Mouse (Mus musculus): Measurements from ENCODE around the gene Nptxr. TPM values are rescaled to one million over a fixed set of nuclear protein-coding genes. Genes with fewer than 3 reads are reported as not detected.

The Nptxr gene
- polyA plus RNA-seq, 1 experiment from 2014 or later = 2.2 TPM

GRCm38 (mm10) chr15:79741173-79741858 lies 63.2 kb downstream of the Nptxr start:
- no peaks in the 10 kb centered on the region for H3K27me3 ChIP-seq (replicated peaks; ENCODE audit: control insufficient read depth, insufficient read depth, low read length)
- no peaks in the 10 kb centered on the region for H3K9me3 ChIP-seq (ENCODE audit: control insufficient read depth, low read length)
- ATAC-seq (replicated peaks; ENCODE audit: low FRiP score, low TSS enrichment, low read depth) = no peak
- H3K9ac ChIP-seq (ENCODE audit: low read length) = peak overlapping the region; percentile 79
- DNase-seq (ENCODE audit: low spot score) = peak; percentile 54
- H3K4me1 ChIP-seq (replicated peaks; ENCODE audit: control insufficient read depth, insufficient read depth, low read length) = peaks cover 13% of the 10 kb centered on the region
- 11% methylated on average over 14 of the region's 14 CpGs for WGBS
- peaks cover 31% of the 10 kb centered on the region for H3K36me3 ChIP-seq (ENCODE audit: control insufficient read depth, insufficient read depth, low read length)
- H3K27ac ChIP-seq (ENCODE audit: low read depth) = no peak overlapping the region
- peak overlapping the region; percentile 95 for H3K4me3 ChIP-seq (ENCODE audit: low read depth, low read length)
- peak overlapping the region; percentile 76 for H3K4me2 ChIP-seq (ENCODE audit: low read length)

- Histone ChIP-seq H3K36me3 (ENCODE audit: control insufficient read depth, insufficient read depth, low read length) (peaks cover 35% of the 10 kb centered on the region), H3K4me2 (ENCODE audit: low read length) (peak overlapping the region; percentile 76), H3K27me3 (replicated peaks; ENCODE audit: control insufficient read depth, insufficient read depth, low read length) (no peaks in the 10 kb centered on the region), H3K27ac (ENCODE audit: low read depth) (no peak overlapping the region), H3K4me1 (replicated peaks; ENCODE audit: control insufficient read depth, insufficient read depth, low read length) (peaks cover 13% of the 10 kb centered on the region), H3K9ac (ENCODE audit: low read length) (no peak overlapping the region), H3K9me3 (ENCODE audit: control insufficient read depth, low read length) (no peaks in the 10 kb centered on the region), H3K4me3 (ENCODE audit: low read depth, low read length) (peak overlapping the region; percentile 95)
- no peak for DNase-seq (ENCODE audit: low spot score)
- no peak for ATAC-seq (replicated peaks; ENCODE audit: low FRiP score, low TSS enrichment, low read depth)
- WGBS = 70% methylated on average over 3 of the region's 3 CpGs
Observed at GRCm38 (mm10) chr15:79740739-79741138, 63.8 kb downstream of the Nptxr start.

Other genes starting within 250 kb of the Nptxr start
- 2.0 and 2.6 TPM in 2 replicates for gene Dmc1, start 199.7 kb downstream of the Nptxr start, polyA plus RNA-seq (2014; fragmentation: Nextera tagmentation; extraction: Ambion mirVana)
- 1.3 and 1.9 TPM in 2 replicates for gene Fam227a, start 145.8 kb downstream of the Nptxr start, polyA plus RNA-seq (2014; fragmentation: Nextera tagmentation; extraction: Ambion mirVana)
- gene Cby1, start 145.6 kb downstream of the Nptxr start, polyA plus RNA-seq (2014; fragmentation: Nextera tagmentation; extraction: Ambion mirVana) = 36.0 and 39.3 TPM in 2 replicates
- gene Tomm22, start 133.9 kb downstream of the Nptxr start, polyA plus RNA-seq (2014; fragmentation: Nextera tagmentation; extraction: Ambion mirVana) = 244 and 272 TPM in 2 replicates
- 13.8 and 16.1 TPM in 2 replicates for gene Josd1, start 116.8 kb downstream of the Nptxr start, polyA plus RNA-seq (2014; fragmentation: Nextera tagmentation; extraction: Ambion mirVana)
- 33.1 and 35.1 TPM in 2 replicates for gene Gtpbp1, start 113.9 kb downstream of the Nptxr start, polyA plus RNA-seq (2014; fragmentation: Nextera tagmentation; extraction: Ambion mirVana)
- gene Sun2, start 62.2 kb downstream of the Nptxr start, polyA plus RNA-seq (2014; fragmentation: Nextera tagmentation; extraction: Ambion mirVana) = 4.6 and 5.4 TPM in 2 replicates
- 47.5 and 52.0 TPM in 2 replicates for gene Dnal4, start 26.9 kb downstream of the Nptxr start, polyA plus RNA-seq (2014; fragmentation: Nextera tagmentation; extraction: Ambion mirVana)
- gene Npcd, start 29.5 kb upstream of the Nptxr start, polyA plus RNA-seq (2014; fragmentation: Nextera tagmentation; extraction: Ambion mirVana) = not detected in 2 replicates
- 30.7 and 31.6 TPM in 2 replicates for gene Cbx6, start 29.9 kb upstream of the Nptxr start, polyA plus RNA-seq (2014; fragmentation: Nextera tagmentation; extraction: Ambion mirVana)
- gene Apobec3, start 86.9 kb upstream of the Nptxr start, polyA plus RNA-seq (2014; fragmentation: Nextera tagmentation; extraction: Ambion mirVana) = 11.3 and 12.5 TPM in 2 replicates
- 4.6 and 6.2 TPM in 2 replicates for gene Cbx7, start 166.4 kb upstream of the Nptxr start, polyA plus RNA-seq (2014; fragmentation: Nextera tagmentation; extraction: Ambion mirVana)
- 6.6 and 8.1 TPM in 2 replicates for gene Pdgfb, start 210.2 kb upstream of the Nptxr start, polyA plus RNA-seq (2014; fragmentation: Nextera tagmentation; extraction: Ambion mirVana)